Mouse (Mus musculus): ENCODE data around the gene Mga. TPM values are rescaled to one million over a fixed set of nuclear protein-coding genes. Genes with fewer than 3 reads are reported as not detected.

Gene Mga
- polyA plus RNA-seq, 1 experiment from 2014 or later = 14.9 TPM

DNA sequence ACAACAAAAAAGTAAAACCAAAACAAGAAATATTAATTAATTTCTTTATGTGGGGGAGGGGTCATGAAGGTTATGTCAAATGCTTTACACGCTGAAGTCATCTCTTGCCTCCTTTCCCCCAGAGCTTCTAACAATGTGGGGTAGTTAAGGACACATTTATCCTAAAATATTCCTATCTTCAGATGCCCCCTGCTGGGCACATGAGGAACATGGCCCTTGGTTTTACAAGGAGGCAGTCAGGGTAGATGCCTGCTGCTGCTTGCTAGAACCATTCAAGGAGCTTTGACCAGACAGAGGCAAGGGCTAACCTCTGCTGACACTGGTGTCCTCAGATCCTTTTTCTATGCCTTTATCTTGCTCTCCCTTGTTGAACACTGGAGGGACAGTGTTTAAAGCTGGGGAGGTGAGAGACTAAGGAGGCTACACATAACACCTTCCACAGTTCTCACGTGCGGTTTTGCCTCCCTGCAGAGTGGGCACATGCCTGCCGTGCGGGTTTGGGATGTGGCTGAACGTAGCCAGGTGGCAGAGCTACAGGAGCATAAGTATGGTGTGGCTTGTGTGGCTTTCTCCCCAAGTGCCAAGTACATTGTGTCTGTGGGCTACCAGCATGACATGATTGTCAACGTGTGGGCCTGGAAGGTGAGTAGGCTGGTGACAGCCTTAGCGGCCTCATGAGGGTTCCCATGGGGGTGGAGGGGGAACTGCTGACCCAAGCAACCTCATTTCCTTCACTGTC, 114.6 kb downstream of the Mga start:
- Histone ChIP-seq H3K4me3 (ENCODE audit: low read length) (no peak overlapping the region), H3K4me1 (ENCODE audit: control insufficient read depth, insufficient read depth, low read length) (no peaks in the 10 kb centered on the region), H3K9ac (ENCODE audit: low read depth, low read length) (no peak overlapping the region), H3K4me2 (ENCODE audit: low read depth, low read length) (no peak overlapping the region), H3K27ac (ENCODE audit: low read length) (no peak overlapping the region), H3K9me3 (ENCODE audit: control insufficient read depth, low read length) (no peaks in the 10 kb centered on the region), H3K27me3 (replicated peaks; ENCODE audit: control insufficient read depth, insufficient read depth, low read length) (no peaks in the 10 kb centered on the region), H3K36me3 (ENCODE audit: control insufficient read depth, insufficient read depth, low read length) (0 out of 2 replicates have a peak, but pooled peaks cover 4% of the 10 kb centered on the region)
- WGBS = 81% methylated on average over 8 of the region's 8 CpGs
- no peak for ATAC-seq

- ATAC-seq = peak; percentile 38
- H3K9ac ChIP-seq (ENCODE audit: low read depth, low read length) = no peak overlapping the region
- no peaks in the 10 kb centered on the region for H3K4me1 ChIP-seq (ENCODE audit: control insufficient read depth, insufficient read depth, low read length)
- 75% methylated on average over 13 of the region's 13 CpGs for WGBS
- H3K4me2 ChIP-seq (ENCODE audit: low read depth, low read length) = no peak overlapping the region
- no peaks in the 10 kb centered on the region for H3K27me3 ChIP-seq (replicated peaks; ENCODE audit: control insufficient read depth, insufficient read depth, low read length)
- H3K27ac ChIP-seq (ENCODE audit: low read length) = no peak overlapping the region
- no peak overlapping the region for H3K4me3 ChIP-seq (ENCODE audit: low read length)
- no peaks in the 10 kb centered on the region for H3K9me3 ChIP-seq (ENCODE audit: control insufficient read depth, low read length)
- 0 out of 2 replicates have a peak, but pooled peaks cover 4% of the 10 kb centered on the region for H3K36me3 ChIP-seq (ENCODE audit: control insufficient read depth, insufficient read depth, low read length)
These were observed 115.9 kb downstream of the Mga start for GRCm38 (mm10) chr2:120012924-120013323.

GRCm38 (mm10) chr2:120013831-120014486, 116.9 kb downstream of the Mga start:
- H3K4me3 ChIP-seq (ENCODE audit: low read length) = no peak overlapping the region
- WGBS = 92% methylated on average over 2 of the region's 2 CpGs
- H3K9ac ChIP-seq (ENCODE audit: low read depth, low read length) = no peak overlapping the region
- H3K4me1 ChIP-seq (ENCODE audit: control insufficient read depth, insufficient read depth, low read length) = no peaks in the 10 kb centered on the region
- H3K27me3 ChIP-seq (replicated peaks; ENCODE audit: control insufficient read depth, insufficient read depth, low read length) = no peaks in the 10 kb centered on the region
- no peak for ATAC-seq
- H3K27ac ChIP-seq (ENCODE audit: low read length) = no peak overlapping the region
- no peak overlapping the region for H3K4me2 ChIP-seq (ENCODE audit: low read depth, low read length)
- no peaks in the 10 kb centered on the region for H3K9me3 ChIP-seq (ENCODE audit: control insufficient read depth, low read length)
- H3K36me3 ChIP-seq (ENCODE audit: control insufficient read depth, insufficient read depth, low read length) = 0 out of 2 replicates have a peak, but pooled peaks cover 4% of the 10 kb centered on the region

- Histone ChIP-seq H3K4me3 (ENCODE audit: low read length) (no peak overlapping the region), H3K9ac (ENCODE audit: low read depth, low read length) (no peak overlapping the region), H3K9me3 (ENCODE audit: control insufficient read depth, low read length) (no peaks in the 10 kb centered on the region), H3K4me2 (ENCODE audit: low read depth, low read length) (no peak overlapping the region), H3K4me1 (ENCODE audit: control insufficient read depth, insufficient read depth, low read length) (no peaks in the 10 kb centered on the region), H3K27ac (ENCODE audit: low read length) (no peak overlapping the region), H3K36me3 (ENCODE audit: control insufficient read depth, insufficient read depth, low read length) (0 out of 2 replicates have a peak, but pooled peaks cover 7% of the 10 kb centered on the region), H3K27me3 (replicated peaks; ENCODE audit: control insufficient read depth, insufficient read depth, low read length) (no peaks in the 10 kb centered on the region)
- 93% methylated on average over 4 of the region's 4 CpGs for WGBS
- ATAC-seq = no peak
These were observed 118.9 kb downstream of the Mga start for GRCm38 (mm10) chr2:120015882-120016281.

- 0 out of 2 replicates have a peak, but pooled peaks cover 7% of the 10 kb centered on the region for H3K36me3 ChIP-seq (ENCODE audit: control insufficient read depth, insufficient read depth, low read length)
- H3K27ac ChIP-seq (ENCODE audit: low read length) = no peak overlapping the region
- H3K4me1 ChIP-seq (ENCODE audit: control insufficient read depth, insufficient read depth, low read length) = no peaks in the 10 kb centered on the region
- peak; percentile 38; the same call in 1 of the 2 replicates for ATAC-seq
- WGBS = 75% methylated on average over 12 of the region's 12 CpGs
- H3K27me3 ChIP-seq (replicated peaks; ENCODE audit: control insufficient read depth, insufficient read depth, low read length) = no peaks in the 10 kb centered on the region
- H3K4me3 ChIP-seq (ENCODE audit: low read length) = no peak overlapping the region
- H3K9me3 ChIP-seq (ENCODE audit: control insufficient read depth, low read length) = no peaks in the 10 kb centered on the region
- no peak overlapping the region for H3K9ac ChIP-seq (ENCODE audit: low read depth, low read length)
- no peak overlapping the region for H3K4me2 ChIP-seq (ENCODE audit: low read depth, low read length)
These were observed 120.6 kb downstream of the Mga start for GRCm38 (mm10) chr2:120017599-120017998.

Small RNA genes lying within 50 kb of the gene (microRNA-seq; reads per million reads assigned to microRNA genes)
- gene Mir7665 = not detected

Other genes with a start within 250 kb of the Mga start
- 47.9 and 56.0 TPM in 2 replicates for gene Ndufaf1, start 234.4 kb upstream of the Mga start, polyA plus RNA-seq (2015; fragmentation: Nextera tagmentation; extraction: Ambion mirVana)
- 23.8 and 29.6 TPM in 2 replicates for gene Rtf1, start 222.2 kb upstream of the Mga start, polyA plus RNA-seq (2015; fragmentation: Nextera tagmentation; extraction: Ambion mirVana)
- 7.5 and 7.9 TPM in 2 replicates for gene Itpka, start 154.9 kb upstream of the Mga start, polyA plus RNA-seq (2015; fragmentation: Nextera tagmentation; extraction: Ambion mirVana)
- gene Ltk, start 136.8 kb upstream of the Mga start, polyA plus RNA-seq (2015; fragmentation: Nextera tagmentation; extraction: Ambion mirVana) = 0.86 and 1.1 TPM in 2 replicates
- gene Rpap1, start 109.7 kb upstream of the Mga start, polyA plus RNA-seq (2015; fragmentation: Nextera tagmentation; extraction: Ambion mirVana) = 22.9 and 23.8 TPM in 2 replicates
- gene Tyro3, start 99.5 kb upstream of the Mga start, polyA plus RNA-seq (2015; fragmentation: Nextera tagmentation; extraction: Ambion mirVana) = 11.4 and 12.9 TPM in 2 replicates
- gene Mapkbp1, start 75.5 kb downstream of the Mga start, polyA plus RNA-seq (2015; fragmentation: Nextera tagmentation; extraction: Ambion mirVana) = 2.0 and 2.4 TPM in 2 replicates
- 16.1 and 17.4 TPM in 2 replicates for gene Jmjd7, start 130.3 kb downstream of the Mga start, polyA plus RNA-seq (2015; fragmentation: Nextera tagmentation; extraction: Ambion mirVana)
- 2.4 and 3.8 TPM in 2 replicates for gene Gm28042, start 130.3 kb downstream of the Mga start, polyA plus RNA-seq (2015; fragmentation: Nextera tagmentation; extraction: Ambion mirVana)
- gene Pla2g4b, start 136.2 kb downstream of the Mga start, polyA plus RNA-seq (2015; fragmentation: Nextera tagmentation; extraction: Ambion mirVana) = 0.49 and 0.94 TPM in 2 replicates